8 mouse cellular contexts compared by ENCODE assay signal in genomic region chr1:137927953-137928352, GRCm38 (mm10).
DNase-seq lines count a peak whose midpoint lies in the region; ATAC-seq and TF ChIP-seq lines count a peak whose summit lies in the region.

No protein-coding gene starts in this region.

- WGBS in forebrain, embryonic 12.5 days: 8% methylated on average over 11 of the region's 11 CpGs
- 30% methylated on average over 11 of the region's 11 CpGs for WGBS in heart, postnatal 0 days
- 21% methylated on average over 11 of the region's 11 CpGs for WGBS in lung, embryonic 16.5 days

- no peak for TF ChIP-seq CTCF in heart, postnatal 0 days (IDR thresholded peaks at IDR 0.05; ENCODE audit: low read depth)

- H3K27me3 ChIP-seq in forebrain, embryonic 12.5 days: no peaks in the 10 kb centered on the region
- no peaks in the 10 kb centered on the region for H3K27me3 ChIP-seq in heart, postnatal 0 days (ENCODE audit: control insufficient read depth, insufficient read depth, low read length)
- H3K27me3 ChIP-seq in lung, embryonic 16.5 days (ENCODE audit: control insufficient read depth, insufficient read depth, low read depth, low read length): no peaks in the 10 kb centered on the region

- peaks cover 30% of the 10 kb centered on the region for H3K36me3 ChIP-seq in forebrain, embryonic 12.5 days (replicated peaks)
- peaks cover 17% of the 10 kb centered on the region for H3K36me3 ChIP-seq in heart, postnatal 0 days (replicated peaks; ENCODE audit: control insufficient read depth, insufficient read depth, low read length)
- peaks cover 16% of the 10 kb centered on the region for H3K36me3 ChIP-seq in lung, embryonic 16.5 days (ENCODE audit: control insufficient read depth, insufficient read depth, low read length)

- 0 out of 2 replicates have a peak overlapping the region, but pooled peaks have one; percentile 38 for H3K9ac ChIP-seq in forebrain, embryonic 12.5 days
- 0 out of 2 replicates have a peak overlapping the region, but pooled peaks have one; percentile 2 for H3K9ac ChIP-seq in heart, postnatal 0 days (replicated peaks; ENCODE audit: low read depth, low read length)
- H3K9ac ChIP-seq in lung, embryonic 16.5 days (ENCODE audit: low read length): peak overlapping the region; percentile 57

- peak; percentile 94 for ATAC-seq in forebrain, embryonic 12.5 days (ENCODE audit: low FRiP score)
- ATAC-seq in heart, postnatal 0 days (ENCODE audit: insufficient read depth, low read depth): peak; percentile 72
- peak; percentile 94 for ATAC-seq in lung, embryonic 16.5 days (ENCODE audit: low read depth)

- H3K4me1 ChIP-seq in forebrain, embryonic 12.5 days: peaks cover 44% of the 10 kb centered on the region
- H3K4me1 ChIP-seq in heart, postnatal 0 days (ENCODE audit: control insufficient read depth, insufficient read depth): peaks cover 27% of the 10 kb centered on the region
- H3K4me1 ChIP-seq in lung, embryonic 16.5 days (replicated peaks; ENCODE audit: control insufficient read depth, insufficient read depth, low read length): peaks cover 32% of the 10 kb centered on the region

- H3K4me2 ChIP-seq in forebrain, embryonic 12.5 days: peak overlapping the region; percentile 16
- peak overlapping the region; percentile 49 for H3K4me2 ChIP-seq in heart, postnatal 0 days (ENCODE audit: low read depth, low read length)
- peak overlapping the region; percentile 52 for H3K4me2 ChIP-seq in lung, embryonic 16.5 days (ENCODE audit: low read depth, low read length)

- peak overlapping the region; percentile 92 for H3K27ac ChIP-seq in forebrain, embryonic 12.5 days
- H3K27ac ChIP-seq in heart, postnatal 0 days (ENCODE audit: low read depth): peak overlapping the region; percentile 61
- peak overlapping the region; percentile 87 for H3K27ac ChIP-seq in lung, embryonic 16.5 days (ENCODE audit: low read length)

- no peaks in the 10 kb centered on the region for H3K9me3 ChIP-seq in forebrain, embryonic 12.5 days
- H3K9me3 ChIP-seq in heart, postnatal 0 days (replicated peaks; ENCODE audit: control insufficient read depth, low read length): no peaks in the 10 kb centered on the region
- no peaks in the 10 kb centered on the region for H3K9me3 ChIP-seq in lung, embryonic 16.5 days (ENCODE audit: control insufficient read depth, low read length)

- TF ChIP-seq EP300 in heart, postnatal 0 days (IDR thresholded peaks at IDR 0.05; ENCODE audit: low read depth): no peak

- DNase-seq in right cerebral cortex, adult 18-20 months: peak; percentile 59
- DNase-seq in right cerebral cortex, adult 2 months (ENCODE audit: low spot score in 2 of 2): no peak
- peak; percentile 73 for DNase-seq in heart, postnatal 0 days (ENCODE audit: low spot score)
- DNase-seq in kidney, postnatal 14 days: peak; percentile 75
- DNase-seq in retina, postnatal 1 day: peak; percentile 77
- DNase-seq in spleen, adult 18-20 months: no peak

- 0 out of 2 replicates have a peak overlapping the region, but pooled peaks have one; percentile 3 for H3K4me3 ChIP-seq in forebrain, embryonic 12.5 days (replicated peaks)
- peak overlapping the region; percentile 1; the same call in 1 of the 2 replicates for H3K4me3 ChIP-seq in heart, postnatal 0 days (ENCODE audit: low read depth, low read length)
- peak overlapping the region; percentile 28 for H3K4me3 ChIP-seq in lung, embryonic 16.5 days (ENCODE audit: low read length)

Comparison
In these comparisons a context has a peak if more than half of its experiments do, and no peak if none do; other contexts are left out.
1. DNase-seq: peak in right cerebral cortex, adult 18-20 months (single experiment), heart, postnatal 0 days (single experiment), kidney, postnatal 14 days (single experiment) and retina, postnatal 1 day (single experiment); none in right cerebral cortex, adult 2 months (0 of 2) and spleen, adult 18-20 months (0 of 2).
2. H3K9ac ChIP-seq: peak in every context shown above with its lines; median percentile 57 in lung, embryonic 16.5 days; 38 in forebrain, embryonic 12.5 days; 2 in heart, postnatal 0 days.
3. Peak in every context shown above with its lines, with median percentiles within 50 percentile points of each other: ATAC-seq, H3K27ac ChIP-seq, H3K4me2 ChIP-seq and H3K4me3 ChIP-seq.